Mouse (Mus musculus): Measurements from ENCODE around the gene Rab40c. TPM values are rescaled to one million over a fixed set of nuclear protein-coding genes. Genes with fewer than 3 reads are reported as not detected.

The Rab40c gene
- polyA plus RNA-seq, 1 experiment from 2014 or later = 15.8 TPM

DNA sequence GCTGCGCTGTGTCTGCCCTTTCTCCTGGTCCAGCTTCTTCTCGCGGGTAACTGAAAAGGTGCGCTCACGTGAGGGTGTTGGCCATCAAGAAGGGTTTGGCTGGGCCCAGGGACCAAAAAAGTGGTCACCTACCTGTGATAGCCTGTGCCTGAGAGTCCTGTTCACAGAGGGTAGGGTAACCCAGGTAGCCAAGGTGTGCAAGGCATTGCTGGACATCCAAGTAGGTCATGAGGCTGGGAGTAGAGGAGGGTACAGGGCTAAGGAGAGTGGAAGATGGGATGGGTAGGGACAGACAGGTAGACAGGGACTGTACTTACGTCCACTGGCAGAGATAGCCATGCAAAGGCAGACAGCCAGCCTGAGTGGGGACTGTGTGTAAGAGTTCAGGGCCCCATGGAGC lies 79.0 kb downstream of the Rab40c start:
- Histone ChIP-seq H3K36me3 (ENCODE audit: control insufficient read depth, insufficient read depth) (peaks cover 42% of the 10 kb centered on the region), H3K4me1 (replicated peaks; ENCODE audit: control insufficient read depth, insufficient read depth, low read length) (peaks cover 6% of the 10 kb centered on the region; the same call in 1 of the 2 replicates), H3K4me3 (ENCODE audit: low read depth, low read length) (no peak overlapping the region), H3K9ac (ENCODE audit: low read depth, low read length) (no peak overlapping the region), H3K27ac (ENCODE audit: low read depth, low read length) (peak overlapping the region; percentile 85; the same call in 1 of the 2 replicates), H3K4me2 (replicated peaks; ENCODE audit: low read depth) (no peak overlapping the region; the same call in 1 of the 2 replicates), H3K9me3 (ENCODE audit: control insufficient read depth) (no peaks in the 10 kb centered on the region), H3K27me3 (replicated peaks; ENCODE audit: control insufficient read depth, insufficient read depth, low read length) (no peaks in the 10 kb centered on the region)
- no peak for TF ChIP-seq CTCF (IDR thresholded peaks at IDR 0.05; ENCODE audit: low read depth)
- 96% methylated on average over 6 of the region's 6 CpGs for WGBS
- no peak for ATAC-seq

DNA sequence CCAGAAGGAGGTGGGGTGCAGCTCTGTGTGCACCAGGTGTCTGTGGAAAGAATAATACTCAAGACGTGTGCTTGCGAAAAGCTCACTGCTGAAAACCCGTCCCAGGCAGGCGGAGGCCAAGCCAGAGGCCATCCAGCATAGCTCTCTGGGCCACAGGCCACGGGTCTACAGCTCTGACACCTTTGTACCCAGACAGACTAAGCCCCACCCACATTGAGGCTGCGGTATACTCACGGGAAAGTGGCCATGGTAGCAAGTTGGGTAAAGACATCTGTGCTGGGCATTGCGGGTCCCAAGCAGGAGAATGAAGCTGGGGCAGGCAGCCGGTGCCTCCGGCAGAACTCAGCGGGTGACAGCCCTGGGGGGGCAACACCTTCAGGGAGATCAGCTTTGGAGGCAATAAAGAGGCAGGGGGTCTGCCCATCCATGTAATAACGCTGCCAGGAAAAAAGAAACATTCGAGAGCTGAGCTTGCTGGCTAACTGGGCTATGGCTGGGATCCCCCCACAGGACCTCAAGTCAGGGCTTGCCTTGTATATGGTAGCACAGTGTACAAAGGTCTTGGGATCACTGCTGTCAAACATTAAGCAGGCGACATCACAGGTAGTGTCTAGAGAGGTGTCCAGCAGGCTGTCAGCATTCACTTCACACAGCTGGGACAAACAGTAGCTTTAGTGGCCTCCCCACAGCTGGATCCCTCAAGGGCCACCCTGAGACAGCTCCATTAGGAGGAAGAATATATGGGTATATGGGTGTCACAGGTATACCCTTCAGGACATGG lies 79.9 kb downstream of the Rab40c start:
- ATAC-seq = peak; percentile 56
- H3K4me2 ChIP-seq (replicated peaks; ENCODE audit: low read depth) = peak overlapping the region; percentile 44

DNA sequence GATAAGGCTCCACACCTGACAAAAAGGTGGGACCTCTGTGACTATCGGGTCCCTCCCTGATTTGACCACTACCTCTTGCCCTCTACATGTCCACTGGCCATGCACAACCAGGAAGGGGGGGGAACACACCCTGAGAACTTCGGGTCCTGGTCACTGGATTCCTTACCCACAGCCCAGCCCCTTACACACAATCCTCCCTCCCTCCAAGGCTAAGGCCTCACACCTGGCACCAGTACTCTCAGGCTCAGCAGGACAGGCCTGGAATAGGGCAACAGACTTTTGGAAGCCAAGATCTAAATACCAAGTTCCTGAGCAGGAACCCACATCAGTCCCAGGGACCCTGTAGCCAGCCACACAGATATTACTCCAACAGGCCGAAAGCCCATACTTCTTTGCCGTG lies 80.6 kb downstream of the Rab40c start:
- peaks cover 5% of the 10 kb centered on the region; the same call in 1 of the 2 replicates for H3K4me1 ChIP-seq (replicated peaks; ENCODE audit: control insufficient read depth, insufficient read depth, low read length)
- WGBS = 80% methylated on average over 4 of the region's 4 CpGs

More for the DNA sequence above, 79.9 kb downstream of the Rab40c start:
- Histone ChIP-seq H3K9me3 (ENCODE audit: control insufficient read depth) (no peaks in the 10 kb centered on the region), H3K4me1 (replicated peaks; ENCODE audit: control insufficient read depth, insufficient read depth, low read length) (peaks cover 6% of the 10 kb centered on the region; the same call in 1 of the 2 replicates), H3K4me3 (ENCODE audit: low read depth, low read length) (no peak overlapping the region), H3K27ac (ENCODE audit: low read depth, low read length) (peak overlapping the region; percentile 85), H3K27me3 (replicated peaks; ENCODE audit: control insufficient read depth, insufficient read depth, low read length) (no peaks in the 10 kb centered on the region), H3K9ac (ENCODE audit: low read depth, low read length) (no peak overlapping the region), H3K36me3 (ENCODE audit: control insufficient read depth, insufficient read depth) (peaks cover 49% of the 10 kb centered on the region)
- 67% methylated on average over 14 of the region's 14 CpGs for WGBS
- no peak for TF ChIP-seq CTCF (IDR thresholded peaks at IDR 0.05; ENCODE audit: low read depth)

DNA sequence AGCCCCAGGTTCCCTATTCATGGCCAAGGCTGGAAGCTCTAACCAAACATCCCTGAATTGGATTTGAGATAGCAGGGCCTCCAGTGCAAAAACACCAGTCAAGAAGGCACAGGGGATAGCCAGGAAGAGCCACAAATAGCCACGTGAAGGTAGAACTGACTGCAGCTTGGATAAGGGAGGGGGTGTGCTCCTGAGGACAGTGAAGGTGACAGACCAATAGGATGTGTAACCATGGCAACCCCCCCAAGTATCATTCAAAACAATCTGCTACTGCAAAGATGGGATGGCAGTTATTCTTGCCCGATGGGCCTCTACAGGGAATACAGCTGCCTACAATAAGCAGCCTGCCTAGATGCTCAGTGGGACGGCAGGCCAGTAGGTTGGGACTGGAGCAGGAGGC lies 82.0 kb downstream of the Rab40c start:
- 48% methylated on average over 3 of the region's 3 CpGs for WGBS
- no peak for TF ChIP-seq CTCF (IDR thresholded peaks at IDR 0.05; ENCODE audit: low read depth)
- no peak overlapping the region for H3K27ac ChIP-seq (ENCODE audit: low read depth, low read length)
- no peaks in the 10 kb centered on the region for H3K9me3 ChIP-seq (ENCODE audit: control insufficient read depth)
- no peak overlapping the region for H3K4me3 ChIP-seq (ENCODE audit: low read depth, low read length)
- H3K9ac ChIP-seq (ENCODE audit: low read depth, low read length) = 0 out of 2 replicates have a peak overlapping the region, but pooled peaks have one; percentile 3
- no peak for ATAC-seq
- H3K4me2 ChIP-seq (replicated peaks; ENCODE audit: low read depth) = no peak overlapping the region; the same call in 1 of the 2 replicates
- H3K4me1 ChIP-seq (replicated peaks; ENCODE audit: control insufficient read depth, insufficient read depth, low read length) = peaks cover 2% of the 10 kb centered on the region; the same call in 1 of the 2 replicates
- no peaks in the 10 kb centered on the region for H3K27me3 ChIP-seq (replicated peaks; ENCODE audit: control insufficient read depth, insufficient read depth, low read length)
- peaks cover 48% of the 10 kb centered on the region for H3K36me3 ChIP-seq (ENCODE audit: control insufficient read depth, insufficient read depth)

More for the DNA sequence above, 80.6 kb downstream of the Rab40c start:
- Histone ChIP-seq H3K9me3 (ENCODE audit: control insufficient read depth) (no peaks in the 10 kb centered on the region), H3K36me3 (ENCODE audit: control insufficient read depth, insufficient read depth) (peaks cover 49% of the 10 kb centered on the region), H3K4me2 (replicated peaks; ENCODE audit: low read depth) (peak overlapping the region; percentile 44), H3K9ac (ENCODE audit: low read depth, low read length) (no peak overlapping the region), H3K27me3 (replicated peaks; ENCODE audit: control insufficient read depth, insufficient read depth, low read length) (no peaks in the 10 kb centered on the region), H3K27ac (ENCODE audit: low read depth, low read length) (peak overlapping the region; percentile 85), H3K4me3 (ENCODE audit: low read depth, low read length) (no peak overlapping the region)
- no peak for TF ChIP-seq CTCF (IDR thresholded peaks at IDR 0.05; ENCODE audit: low read depth)
- no peak for ATAC-seq

DNA sequence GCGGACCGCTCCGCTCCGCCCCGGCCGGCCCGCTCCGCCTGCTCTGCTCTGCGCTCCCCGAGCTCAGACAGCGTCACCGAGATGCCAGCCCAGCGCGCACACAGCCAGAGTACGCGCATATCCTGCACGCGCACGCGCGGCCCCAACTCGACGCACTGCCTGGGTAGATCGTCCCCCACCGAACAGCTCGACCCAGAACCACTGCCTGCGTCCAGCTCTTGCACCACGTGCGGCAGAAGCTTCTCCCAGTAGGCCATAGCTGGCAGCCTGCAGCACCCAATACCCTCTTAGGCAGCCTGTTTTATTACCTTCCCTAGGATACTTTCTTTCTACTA lies 82.5 kb downstream of the Rab40c start, which contains the start of gene Rhbdl1:
Rhbdl1 (minus strand) TSS at position 220 of the 335 bp plus-strand sequence.
- peaks cover 2% of the 10 kb centered on the region; the same call in 1 of the 2 replicates for H3K4me1 ChIP-seq (replicated peaks; ENCODE audit: control insufficient read depth, insufficient read depth, low read length)
- H3K9ac ChIP-seq (ENCODE audit: low read depth, low read length) = peak within 1 kb of the TSS; percentile 51
- peaks cover 43% of the 10 kb centered on the region for H3K36me3 ChIP-seq (ENCODE audit: control insufficient read depth, insufficient read depth)
- H3K27me3 ChIP-seq (replicated peaks; ENCODE audit: control insufficient read depth, insufficient read depth, low read length) = no peaks in the 10 kb centered on the region
- 3% methylated on average over 29 of the region's 29 CpGs for WGBS
- ATAC-seq = no peak
- H3K4me3 ChIP-seq (ENCODE audit: low read depth, low read length) = peak within 1 kb of the TSS; percentile 34
- H3K27ac ChIP-seq (ENCODE audit: low read depth, low read length) = no peak within 1 kb of the TSS; the same call in 1 of the 2 replicates
- peak within 1 kb of the TSS; percentile 93 for H3K4me2 ChIP-seq (replicated peaks; ENCODE audit: low read depth)
- no peak for TF ChIP-seq CTCF (IDR thresholded peaks at IDR 0.05; ENCODE audit: low read depth)
- H3K9me3 ChIP-seq (ENCODE audit: control insufficient read depth) = no peaks in the 10 kb centered on the region

DNA sequence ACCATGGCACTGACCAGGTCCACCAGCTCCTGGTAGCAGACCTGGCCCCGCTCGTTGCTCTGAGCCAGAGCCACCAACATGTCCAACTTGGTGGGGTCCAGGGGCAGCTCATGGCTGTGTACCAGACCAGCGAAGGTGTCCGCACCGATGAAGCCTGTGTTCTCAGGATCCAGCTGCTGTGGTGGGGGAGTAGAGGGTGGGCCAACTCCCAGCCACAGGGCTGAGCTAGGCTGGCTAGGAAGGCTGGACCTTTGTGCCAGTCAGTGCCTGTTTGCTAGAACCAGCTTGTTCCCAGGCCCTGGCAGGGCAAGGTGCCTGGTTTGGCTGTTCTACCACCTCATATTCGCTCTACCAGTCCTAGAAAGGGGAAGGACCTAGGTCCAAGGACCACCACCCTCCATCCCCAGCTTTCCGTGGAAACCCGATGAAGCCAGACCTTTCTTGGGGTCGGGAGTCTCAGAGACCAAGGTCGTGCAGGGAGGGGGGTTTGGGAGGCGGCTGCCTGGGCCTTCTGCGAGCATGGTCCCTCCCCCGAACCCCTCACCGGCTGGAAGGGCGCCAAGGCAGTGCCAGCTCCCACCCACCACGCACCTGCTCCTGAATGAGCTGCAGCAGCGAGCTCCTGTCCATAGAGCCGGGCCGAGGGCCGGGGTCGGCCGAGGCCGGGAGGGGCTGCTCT lies 83.0 kb downstream of the Rab40c start:
- Histone ChIP-seq H3K4me1 (replicated peaks; ENCODE audit: control insufficient read depth, insufficient read depth, low read length) (peaks cover 6% of the 10 kb centered on the region; the same call in 1 of the 2 replicates), H3K9ac (ENCODE audit: low read depth, low read length) (peak overlapping the region; percentile 51), H3K36me3 (ENCODE audit: control insufficient read depth, insufficient read depth) (peaks cover 40% of the 10 kb centered on the region), H3K27me3 (replicated peaks; ENCODE audit: control insufficient read depth, insufficient read depth, low read length) (no peaks in the 10 kb centered on the region), H3K9me3 (ENCODE audit: control insufficient read depth) (no peaks in the 10 kb centered on the region), H3K4me2 (replicated peaks; ENCODE audit: low read depth) (peak overlapping the region; percentile 93), H3K27ac (ENCODE audit: low read depth, low read length) (no peak overlapping the region; the same call in 1 of the 2 replicates), H3K4me3 (ENCODE audit: low read depth, low read length) (peak overlapping the region; percentile 34)
- no peak for TF ChIP-seq CTCF (IDR thresholded peaks at IDR 0.05; ENCODE audit: low read depth)
- ATAC-seq = no peak
- WGBS = 23% methylated on average over 23 of the region's 23 CpGs
